Mouse (Mus musculus) stomach, postnatal 0 days (tissue): ENCODE data around the gene Zfp385b.

ENCODE experiments used
- CTCF ChIP-seq: IDR thresholded peaks from 2 replicates; pipeline ENCODE4 v1.5.1; 2016; ENCODE audit warnings: antibody characterized with exemption, low read depth, mild to moderate bottlenecking, moderate library complexity
- EP300 ChIP-seq: optimal IDR thresholded peaks from 2 replicates; pipeline ENCODE3; 2016; ENCODE audit warnings: antibody characterized with exemption

- TF ChIP-seq CTCF (no peak), EP300 (no peak)
These were observed 297.2 kb downstream of the Zfp385b start for GRCm38 (mm10) chr2:77522223-77522622.
